Mouse (Mus musculus) spleen, adult 2 months (tissue): Measurements from ENCODE around the gene Gbp8.
A peak's percentile ranks its signal among the peaks of the same experiment; 100 is the strongest.

ENCODE experiments used
- CTCF ChIP-seq: fragments of 200-500 bp; IDR thresholded peaks from 2 replicates; pipeline ENCODE4 v1.5.1; 2011; ENCODE audit warnings: mild to moderate bottlenecking, inconsistent platforms; ENCODE audit not compliant: insufficient read depth, insufficient read length, insufficient replicate concordance; ENCODE audit errors: extremely low read depth
- POLR2A ChIP-seq: fragments of 200-500 bp; IDR thresholded peaks from 2 replicates; pipeline ENCODE4 v1.6.1; 2011; ENCODE audit warnings: low read depth, low read length, inconsistent platforms

DNA sequence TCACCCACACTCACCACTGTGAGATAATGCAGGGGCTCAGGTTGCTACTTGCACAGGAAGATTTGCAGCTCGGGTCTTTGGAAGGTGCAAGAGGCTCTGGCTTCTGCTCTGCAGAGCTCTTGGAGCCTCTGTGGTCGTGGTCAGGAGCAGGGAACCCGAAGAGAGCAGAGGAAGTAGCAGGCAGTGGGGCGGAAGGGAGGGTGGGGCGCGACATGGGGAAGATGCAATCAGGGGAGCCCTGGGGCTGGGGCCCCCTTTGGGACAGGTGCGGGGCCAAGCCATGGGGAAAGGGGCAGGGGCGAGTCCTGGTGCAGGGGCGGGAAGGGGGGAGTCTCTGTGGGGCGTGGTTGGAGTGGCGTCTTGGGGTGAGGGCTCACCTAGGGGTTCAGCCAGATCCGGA is 156.8 kb downstream of the Gbp8 start, which contains the start of gene Abcg3:
- no peak for TF ChIP-seq CTCF
- TF ChIP-seq POLR2A, result peak; percentile 39; the same call in 1 of the 2 replicates
